Mouse (Mus musculus) C2C12 (cell line): ENCODE data around the gene Hgd.

Experiments used
- CTCF ChIP-seq: IDR thresholded peaks from one replicate; pipeline ENCODE4 v1.5.1; 2011; ENCODE audit not compliant: control insufficient read depth, insufficient read depth, insufficient read length
- MAX ChIP-seq: IDR thresholded peaks from one replicate; pipeline ENCODE4 v1.6.1; 2011; ENCODE audit warnings: mild to moderate bottlenecking, control low read depth
- USF1 ChIP-seq: IDR thresholded peaks from one replicate; pipeline ENCODE4 v1.6.1; 2011; ENCODE audit warnings: low read depth, mild to moderate bottlenecking, control low read depth, moderate library complexity

DNA sequence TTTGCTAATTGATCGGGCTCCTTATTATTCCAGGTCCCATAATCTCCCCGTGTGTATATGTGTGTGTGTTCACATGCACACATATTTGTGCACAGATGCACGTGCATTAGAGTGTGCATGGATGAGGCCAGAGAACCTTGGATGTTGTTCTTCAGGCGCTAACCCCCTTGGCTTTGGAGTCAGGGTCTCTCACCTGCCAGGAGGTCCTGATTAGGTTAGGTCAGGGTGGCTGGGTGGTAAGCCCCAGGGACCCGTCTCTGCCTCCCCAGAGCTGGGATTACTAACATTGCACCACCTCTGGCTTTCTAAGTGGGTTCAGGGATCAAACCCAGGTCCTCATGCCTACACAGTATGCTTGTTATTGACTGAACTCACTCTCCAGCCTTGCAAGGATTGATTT, 64.5 kb downstream of the Hgd start:
- TF ChIP-seq CTCF (no peak), MAX (no peak), USF1 (no peak)
